9 mouse cellular contexts compared by ENCODE assay signal in the genomic region with DNA sequence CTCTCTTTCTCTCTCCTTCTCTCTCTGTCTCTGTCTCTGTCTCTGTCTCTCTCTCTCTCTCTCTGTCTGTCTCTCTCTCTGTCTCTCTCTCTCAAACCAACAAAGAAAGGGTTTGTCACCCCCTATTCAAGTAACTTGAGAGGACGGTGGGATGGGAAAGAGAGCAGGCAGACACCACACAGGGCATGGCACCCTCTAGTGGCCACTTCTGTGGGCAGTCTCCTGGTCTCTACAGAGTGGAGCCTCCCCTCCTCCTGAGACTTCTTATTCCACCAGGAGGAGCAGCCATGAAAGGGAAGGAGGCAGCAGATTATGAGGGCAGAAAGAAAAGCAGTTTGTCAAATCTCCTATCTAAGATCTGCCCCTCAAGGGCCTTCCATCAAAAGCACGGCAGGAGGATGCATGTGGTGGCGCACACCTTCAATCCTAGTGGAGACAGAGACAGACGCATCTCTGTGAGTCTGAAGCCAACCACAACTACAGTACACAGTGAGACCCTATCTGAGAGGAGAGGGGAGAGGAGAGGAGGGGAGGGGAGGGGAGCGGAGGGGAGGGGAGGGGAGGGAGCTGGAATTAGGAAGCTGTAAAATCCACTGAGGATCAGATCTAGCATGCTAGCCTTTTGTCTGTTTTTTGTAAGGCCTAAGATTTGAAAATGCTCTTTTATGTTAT.
DNase-seq lines count a peak whose midpoint lies in the region; ATAC-seq and TF ChIP-seq lines count a peak whose summit lies in the region.
"Had no signal": no experiment of that assay in that cellular context is flagged by ENCODE, and none has a peak within 500 bp of the region (broad histone marks: within the 10 kb centered on the region; RNA-seq: fewer than 3 reads in every experiment).

No protein-coding gene starts in this region.

- peak; percentile 95 for TF ChIP-seq CTCF in lung, embryonic 14.5 days (IDR thresholded peaks at IDR 0.05; ENCODE audit: low read depth)

- H3K4me2 ChIP-seq in lung, embryonic 14.5 days = no peak overlapping the region

- peak; percentile 64 for DNase-seq in ES-CJ7 (ENCODE audit: low read depth, low spot score)
- DNase-seq in adrenal gland, postnatal 36 days = peak; percentile 68 to 80
- DNase-seq in heart, postnatal 10 days = peak; percentile 83 to 84
- DNase-seq in kidney, postnatal 36 days = peak; percentile 72 to 89
- DNase-seq in lung, embryonic 14.5 days = peak; percentile 91
- DNase-seq in ovary, postnatal 10 days (ENCODE audit: low spot score) = peak; percentile 35
- DNase-seq in urinary bladder, postnatal 4 days (ENCODE audit: low spot score in 2 of 2) = peak; percentile 56 to 72

- H3K36me3 ChIP-seq in lung, embryonic 14.5 days (ENCODE audit: insufficient read depth) = no peaks in the 10 kb centered on the region

- H3K9ac ChIP-seq in lung, embryonic 14.5 days = no peak overlapping the region

- 41% methylated on average over 5 of the region's 5 CpGs for WGBS in lung, embryonic 14.5 days

- H3K27ac ChIP-seq in lung, embryonic 14.5 days (ENCODE audit: low read depth) = no peak overlapping the region

- H3K27me3 ChIP-seq in lung, embryonic 14.5 days (ENCODE audit: insufficient read depth, low read length) = no peaks in the 10 kb centered on the region

- no peaks in the 10 kb centered on the region for H3K9me3 ChIP-seq in lung, embryonic 14.5 days (ENCODE audit: low read depth, low read length)

- H3K4me1 ChIP-seq in lung, embryonic 14.5 days (ENCODE audit: insufficient read depth) = no peaks in the 10 kb centered on the region

- 0 out of 2 replicates have a peak, but pooled peaks have one; percentile 57 for ATAC-seq in erythroblast, adult 5-6 weeks (replicated peaks; ENCODE audit: low FRiP score, poor library complexity, severe bottlenecking)
- peak; percentile 84 for ATAC-seq in lung, embryonic 14.5 days (ENCODE audit: insufficient read depth)

- intact Hi-C loops in heart, postnatal 10 days (cut with DNase I) = loop anchor here (2.0 to 5.0 kb wide), 5 partner anchors 124 to 410 kb away; no protein-coding TSS in a partner anchor

- no peak overlapping the region for H3K4me3 ChIP-seq in lung, embryonic 14.5 days (ENCODE audit: low read depth, low read length)
- H3K4me3 ChIP-seq: erythroblast, embryonic 14.5 days had no signal

Comparison
In these comparisons a context has a peak if more than half of its experiments do, and no peak if none do; other contexts are left out.
1. DNase-seq: peak in every context shown above with its lines; median percentile 91 in lung, embryonic 14.5 days; 84 in heart, postnatal 10 days; 80 in kidney, postnatal 36 days; 74 in adrenal gland, postnatal 36 days; 64 in ES-CJ7; 64 in urinary bladder, postnatal 4 days; 35 in ovary, postnatal 10 days.